Mouse (Mus musculus): ENCODE data around the gene Entpd8. TPM values are rescaled to one million over a fixed set of nuclear protein-coding genes. Genes with fewer than 3 reads are reported as not detected.
A peak's percentile ranks its signal among the peaks of the same experiment; 100 is the strongest.

Entpd8 gene
- polyA plus RNA-seq, 1 experiment from 2014 or later, result not detected

DNA sequence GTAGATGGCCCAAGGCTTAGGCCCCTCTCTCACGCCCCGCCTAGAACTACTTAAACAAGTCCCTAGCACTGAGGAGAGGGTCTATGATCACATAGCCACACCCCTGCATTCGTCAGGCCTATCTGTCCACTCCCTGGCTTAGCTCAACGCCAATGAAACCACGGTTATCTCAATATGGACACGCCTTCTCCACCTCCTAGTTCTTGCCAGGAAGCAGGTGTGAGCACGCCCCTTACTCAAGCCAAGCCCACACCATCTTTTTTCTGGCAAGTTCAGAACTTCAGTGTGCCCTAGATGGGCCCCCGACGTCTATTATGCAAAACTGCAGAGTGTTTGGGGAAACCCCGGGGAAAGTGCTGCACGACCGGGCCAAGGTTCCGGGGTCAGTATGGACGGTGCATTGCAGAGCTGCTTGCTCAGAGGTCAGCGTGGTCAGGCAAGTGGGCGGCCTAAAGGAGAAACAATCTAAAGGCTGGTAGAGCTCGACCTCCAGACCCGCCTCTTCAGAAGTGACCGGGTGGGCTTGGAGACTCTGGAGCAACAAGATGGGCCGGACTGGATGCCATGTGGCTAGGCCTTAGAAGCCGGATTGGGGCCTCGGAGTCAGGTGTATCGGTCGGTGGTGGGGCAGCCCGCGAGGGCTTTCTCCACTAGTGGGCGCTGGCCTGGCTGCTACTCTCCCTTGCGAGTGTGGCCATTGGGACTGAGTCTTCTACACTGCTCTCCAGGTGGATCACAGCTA is 15.2 kb downstream of the Entpd8 start, which contains the start of gene Noxa1:
TSS of gene Noxa1 (minus strand) at position 41 of the 742 bp plus-strand sequence.
- H3K9me3 ChIP-seq (replicated peaks), result no peaks in the 10 kb centered on the region
- H3K36me3 ChIP-seq, result no peaks in the 10 kb centered on the region
- no peak within 1 kb of the TSS for H3K27ac ChIP-seq (ENCODE audit: poor library complexity, severe bottlenecking)
- no peak within 1 kb of the TSS for H3K9ac ChIP-seq
- peak; percentile 34; the same call in 1 of the 2 replicates for ATAC-seq (ENCODE audit: insufficient number of reproducible peaks, low FRiP score)
- H3K4me1 ChIP-seq (replicated peaks), result 0 out of 2 replicates have a peak, but pooled peaks cover 3% of the 10 kb centered on the region
- peaks cover 44% of the 10 kb centered on the region for H3K27me3 ChIP-seq (replicated peaks)
- 42% methylated on average over 28 of the region's 28 CpGs for WGBS
- H3K4me3 ChIP-seq, result no peak within 1 kb of the TSS
- H3K4me2 ChIP-seq, result peak within 1 kb of the TSS; percentile 48

DNA sequence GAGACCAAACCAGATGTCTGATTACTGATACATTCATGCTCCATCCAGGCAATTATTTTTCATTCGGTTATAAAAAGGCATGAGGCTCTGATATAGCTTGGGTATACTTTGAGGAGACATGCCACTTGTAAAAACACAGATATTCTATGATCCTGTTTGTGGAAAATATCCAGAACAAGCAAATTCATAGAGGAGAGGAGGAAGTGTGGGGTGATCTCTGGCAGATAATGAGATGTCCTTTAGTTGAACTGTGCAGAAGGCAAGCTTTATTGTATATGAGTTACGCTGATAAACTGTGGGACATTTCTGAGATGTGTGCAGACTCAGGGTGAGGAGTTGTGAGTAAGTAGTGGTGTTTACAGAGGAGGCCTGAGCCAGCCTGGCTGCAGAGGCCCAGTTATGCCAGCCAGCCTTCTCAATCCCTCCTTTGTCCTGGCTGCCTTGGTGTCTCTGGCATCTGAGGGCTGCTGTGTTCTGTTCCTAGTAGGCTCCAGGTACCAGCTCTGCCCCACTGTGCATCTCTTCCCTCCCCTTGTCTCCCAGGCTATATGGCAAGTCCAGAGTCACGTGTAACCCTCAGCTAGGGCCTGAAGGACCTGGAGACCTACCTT is 18.0 kb downstream of the Entpd8 start:
- H3K27ac ChIP-seq (ENCODE audit: poor library complexity, severe bottlenecking), result no peak overlapping the region
- no peak for ATAC-seq (ENCODE audit: insufficient number of reproducible peaks, low FRiP score)
- H3K36me3 ChIP-seq, result no peaks in the 10 kb centered on the region
- H3K9me3 ChIP-seq (replicated peaks), result no peaks in the 10 kb centered on the region
- no peak overlapping the region for H3K9ac ChIP-seq
- H3K4me1 ChIP-seq (replicated peaks), result 0 out of 2 replicates have a peak, but pooled peaks cover 3% of the 10 kb centered on the region
- 53% methylated on average over 3 of the region's 3 CpGs for WGBS
- H3K4me3 ChIP-seq, result no peak overlapping the region
- H3K27me3 ChIP-seq (replicated peaks), result peaks cover 25% of the 10 kb centered on the region
- H3K4me2 ChIP-seq, result no peak overlapping the region

DNA sequence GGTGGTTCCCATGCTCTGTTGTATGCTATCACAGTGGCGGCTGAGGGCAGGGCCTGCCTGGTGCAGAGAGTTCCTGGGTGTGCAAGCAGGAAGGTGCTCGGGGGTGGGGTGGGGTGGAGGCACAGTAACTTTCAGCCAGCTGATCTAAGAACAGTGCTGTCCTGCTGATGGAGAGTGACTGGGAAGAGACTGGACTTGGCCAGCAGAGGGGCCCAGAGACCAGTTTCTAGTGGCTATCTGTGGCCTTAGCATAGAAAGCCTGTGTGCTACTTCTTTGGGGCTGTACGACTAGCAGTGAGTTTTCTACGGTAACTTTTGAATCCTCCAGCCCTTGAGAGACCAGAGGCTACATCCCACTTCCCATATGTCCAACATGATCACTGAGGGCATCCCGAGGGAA is 18.9 kb downstream of the Entpd8 start:
- Histone ChIP-seq H3K36me3 (no peaks in the 10 kb centered on the region), H3K27me3 (replicated peaks) (peaks cover 21% of the 10 kb centered on the region), H3K9me3 (replicated peaks) (no peaks in the 10 kb centered on the region), H3K4me2 (no peak overlapping the region), H3K4me1 (replicated peaks) (0 out of 2 replicates have a peak, but pooled peaks cover 3% of the 10 kb centered on the region), H3K4me3 (no peak overlapping the region), H3K27ac (ENCODE audit: poor library complexity, severe bottlenecking) (no peak overlapping the region), H3K9ac (no peak overlapping the region)
- ATAC-seq (ENCODE audit: insufficient number of reproducible peaks, low FRiP score), result no peak
- WGBS, result 46% methylated on average over 5 of the region's 5 CpGs

DNA sequence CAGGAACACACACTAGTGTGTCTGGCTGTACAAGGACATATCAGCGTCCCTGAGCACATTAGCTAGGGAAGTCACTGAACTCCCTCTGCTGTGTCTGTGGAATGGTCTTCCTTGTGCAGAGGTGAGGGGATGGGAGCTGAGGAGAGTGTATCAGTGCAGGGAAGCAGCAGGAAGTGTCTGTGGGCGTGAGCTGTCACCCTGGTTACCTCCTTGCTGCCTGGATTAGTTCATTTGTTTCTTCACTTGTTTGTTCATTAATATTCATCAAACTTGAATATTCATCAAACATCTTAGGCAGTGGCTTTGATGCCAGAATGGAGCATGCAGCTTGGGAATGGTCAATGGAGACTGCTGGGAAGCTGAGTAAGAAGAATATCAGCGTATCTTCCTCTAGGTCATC is 19.6 kb downstream of the Entpd8 start:
- H3K9ac ChIP-seq, result no peak overlapping the region
- H3K4me1 ChIP-seq (replicated peaks), result 0 out of 2 replicates have a peak, but pooled peaks cover under 1% of the 10 kb centered on the region
- H3K36me3 ChIP-seq, result no peaks in the 10 kb centered on the region
- H3K4me2 ChIP-seq, result no peak overlapping the region
- peaks cover 17% of the 10 kb centered on the region for H3K27me3 ChIP-seq (replicated peaks)
- no peak for ATAC-seq (ENCODE audit: insufficient number of reproducible peaks, low FRiP score)
- 72% methylated on average over 3 of the region's 3 CpGs for WGBS
- H3K9me3 ChIP-seq (replicated peaks), result no peaks in the 10 kb centered on the region
- no peak overlapping the region for H3K27ac ChIP-seq (ENCODE audit: poor library complexity, severe bottlenecking)
- H3K4me3 ChIP-seq, result no peak overlapping the region

DNA sequence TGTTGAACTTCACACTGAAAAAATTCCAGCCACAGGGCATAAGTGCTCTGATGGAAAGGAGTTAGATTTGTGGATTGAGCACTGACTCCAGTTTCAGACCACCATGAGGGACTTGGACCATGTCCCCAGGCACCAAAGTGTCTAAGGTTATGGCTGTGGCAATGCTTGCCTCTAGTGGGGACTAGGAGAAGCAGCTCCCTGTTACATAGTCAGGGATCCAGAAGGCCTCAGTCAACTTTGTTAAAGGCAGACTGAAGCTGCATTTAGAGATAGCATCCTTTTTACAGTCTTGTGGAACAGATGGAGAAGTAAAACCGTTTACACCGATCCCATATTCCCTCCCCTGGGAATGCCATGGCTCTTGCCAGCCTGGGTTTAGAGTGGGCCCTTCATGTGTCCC is 24.0 kb downstream of the Entpd8 start:
- Histone ChIP-seq H3K27me3 (replicated peaks) (peaks cover 13% of the 10 kb centered on the region), H3K4me2 (no peak overlapping the region), H3K4me3 (no peak overlapping the region), H3K27ac (ENCODE audit: poor library complexity, severe bottlenecking) (no peak overlapping the region), H3K4me1 (replicated peaks) (peaks cover 24% of the 10 kb centered on the region), H3K9me3 (replicated peaks) (no peaks in the 10 kb centered on the region), H3K36me3 (no peaks in the 10 kb centered on the region), H3K9ac (no peak overlapping the region)
- ATAC-seq (ENCODE audit: insufficient number of reproducible peaks, low FRiP score), result no peak
- WGBS, result 82% methylated on average over 2 of the region's 2 CpGs

DNA sequence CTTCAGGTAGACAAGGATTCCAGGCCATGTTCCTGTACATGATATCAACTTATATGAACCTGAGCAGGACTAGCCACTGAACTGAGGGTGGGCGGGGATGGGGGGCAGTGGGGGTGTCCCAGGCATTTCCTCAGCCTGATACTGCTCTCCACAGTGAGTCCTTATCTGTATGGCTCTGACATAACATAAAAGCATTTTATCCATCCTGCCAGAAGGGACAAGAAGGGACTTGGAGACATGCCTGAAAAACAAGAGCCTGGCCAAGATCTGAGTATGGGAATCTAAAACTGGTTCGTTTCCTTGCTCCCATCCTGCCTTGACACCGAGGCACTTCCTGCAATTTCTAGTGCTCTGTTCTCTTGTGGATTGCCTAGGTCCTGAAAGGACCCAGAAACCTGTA is 25.9 kb downstream of the Entpd8 start:
- H3K4me1 ChIP-seq (replicated peaks), result peaks cover 24% of the 10 kb centered on the region
- WGBS, result 36% methylated on average over 3 of the region's 3 CpGs
- H3K9me3 ChIP-seq (replicated peaks), result no peaks in the 10 kb centered on the region
- H3K4me2 ChIP-seq, result no peak overlapping the region
- peak; percentile 77 for ATAC-seq (ENCODE audit: insufficient number of reproducible peaks, low FRiP score)
- no peak overlapping the region for H3K9ac ChIP-seq
- peaks cover 13% of the 10 kb centered on the region for H3K27me3 ChIP-seq (replicated peaks)
- no peak overlapping the region for H3K4me3 ChIP-seq
- H3K27ac ChIP-seq (ENCODE audit: poor library complexity, severe bottlenecking), result peak overlapping the region; percentile 66
- H3K36me3 ChIP-seq, result no peaks in the 10 kb centered on the region

DNA sequence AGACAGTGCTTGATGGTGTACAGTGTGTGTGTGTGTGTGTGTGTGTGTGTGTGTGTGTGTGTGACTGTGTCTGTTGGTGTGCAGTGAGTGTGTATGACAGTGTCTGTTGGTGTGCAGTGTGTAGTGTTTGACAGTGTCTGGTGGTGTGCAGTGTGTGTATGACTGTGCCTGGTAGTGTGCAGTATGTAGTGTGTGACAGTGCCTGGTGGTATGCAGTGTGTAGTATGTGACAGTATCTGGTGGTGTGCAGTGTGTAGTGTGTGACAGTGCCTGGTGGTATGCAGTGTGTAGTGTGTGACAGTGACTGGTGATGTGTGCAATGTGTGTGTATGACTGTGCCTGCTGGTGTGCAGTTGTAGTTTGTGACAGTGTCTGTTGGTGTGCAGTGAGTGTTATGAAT is 29.4 kb downstream of the Entpd8 start:
- Histone ChIP-seq H3K9me3 (replicated peaks) (no peaks in the 10 kb centered on the region), H3K4me1 (replicated peaks) (peaks cover 26% of the 10 kb centered on the region), H3K27me3 (replicated peaks) (peaks cover 7% of the 10 kb centered on the region; the same call in 1 of the 2 replicates), H3K4me2 (no peak overlapping the region), H3K36me3 (no peaks in the 10 kb centered on the region), H3K4me3 (no peak overlapping the region), H3K9ac (no peak overlapping the region), H3K27ac (ENCODE audit: poor library complexity, severe bottlenecking) (no peak overlapping the region)
- ATAC-seq (ENCODE audit: insufficient number of reproducible peaks, low FRiP score), result no peak

DNA sequence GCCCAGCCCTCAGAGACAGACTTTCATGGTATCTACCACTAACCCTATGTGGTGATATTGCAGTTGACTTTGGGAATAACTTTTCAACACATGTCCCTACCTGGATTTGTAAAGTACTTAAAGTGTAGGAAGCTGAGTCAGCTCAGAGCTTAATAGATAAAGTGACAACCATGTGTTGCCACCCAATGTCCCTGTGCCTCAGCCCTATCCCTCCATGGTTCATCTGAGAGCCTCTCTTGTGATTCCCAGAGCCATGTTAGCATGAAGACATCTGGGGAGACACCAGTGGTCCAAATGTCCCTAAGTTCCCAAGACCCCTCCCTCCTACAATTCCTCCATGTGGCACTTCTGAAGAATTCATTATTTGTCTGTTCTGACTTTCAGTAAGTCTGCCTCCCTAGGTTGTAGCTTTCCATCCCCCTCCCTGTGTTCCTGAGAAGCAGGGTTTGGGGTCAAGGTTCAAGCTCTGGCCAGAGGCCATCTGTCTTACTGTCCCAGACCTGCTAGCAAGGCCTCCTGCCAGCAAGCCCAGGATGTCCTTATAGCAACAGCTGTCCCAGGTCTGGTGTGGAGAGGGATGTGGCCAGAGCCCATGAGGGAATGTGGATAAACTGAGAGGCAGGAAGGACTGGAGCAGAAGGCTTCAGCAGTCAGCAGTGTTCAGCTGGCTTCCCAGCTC is 30.5 kb downstream of the Entpd8 start:
- Histone ChIP-seq H3K27me3 (replicated peaks) (no peaks in the 10 kb centered on the region), H3K4me3 (no peak overlapping the region), H3K27ac (ENCODE audit: poor library complexity, severe bottlenecking) (peak overlapping the region; percentile 46), H3K4me1 (replicated peaks) (peaks cover 23% of the 10 kb centered on the region), H3K9me3 (replicated peaks) (no peaks in the 10 kb centered on the region), H3K36me3 (no peaks in the 10 kb centered on the region), H3K4me2 (no peak overlapping the region), H3K9ac (no peak overlapping the region)
- ATAC-seq (ENCODE audit: insufficient number of reproducible peaks, low FRiP score), result peak; percentile 65

DNA sequence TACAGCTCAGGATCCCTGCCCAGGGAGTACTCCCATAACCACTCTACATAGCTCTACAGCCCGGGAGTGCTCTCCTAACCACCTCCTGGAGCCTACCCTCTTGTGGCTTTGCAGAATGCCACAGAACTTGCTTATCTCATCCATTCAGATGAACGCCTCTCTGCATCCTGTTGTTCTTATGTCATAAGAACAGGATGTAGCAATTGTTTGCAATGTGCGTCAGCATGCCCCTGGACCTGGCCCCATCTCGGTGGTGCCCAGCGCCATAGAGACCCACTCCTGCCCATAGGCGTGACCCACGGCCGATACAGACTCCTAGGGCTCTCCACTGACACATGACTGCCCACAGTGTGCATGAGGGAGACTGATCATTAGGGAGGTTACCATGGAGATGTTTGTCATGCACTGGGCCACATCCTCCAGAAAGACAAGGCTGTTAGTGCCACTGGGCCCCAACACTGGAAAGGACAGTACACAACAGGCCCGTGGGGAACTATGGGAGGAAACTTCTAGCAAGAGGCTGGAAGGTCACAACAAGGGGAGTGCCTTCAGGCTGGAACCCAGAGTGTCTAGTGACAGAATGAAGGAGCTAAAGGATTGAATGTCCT is 31.2 kb downstream of the Entpd8 start:
- Histone ChIP-seq H3K36me3 (no peaks in the 10 kb centered on the region), H3K4me2 (no peak overlapping the region), H3K9me3 (replicated peaks) (no peaks in the 10 kb centered on the region), H3K27ac (ENCODE audit: poor library complexity, severe bottlenecking) (peak overlapping the region; percentile 46), H3K4me1 (replicated peaks) (peaks cover 21% of the 10 kb centered on the region; the same call in 1 of the 2 replicates), H3K27me3 (replicated peaks) (no peaks in the 10 kb centered on the region), H3K4me3 (no peak overlapping the region), H3K9ac (no peak overlapping the region)
- WGBS, result 54% methylated on average over 9 of the region's 9 CpGs
- peak; percentile 75 for ATAC-seq (ENCODE audit: insufficient number of reproducible peaks, low FRiP score)

DNA sequence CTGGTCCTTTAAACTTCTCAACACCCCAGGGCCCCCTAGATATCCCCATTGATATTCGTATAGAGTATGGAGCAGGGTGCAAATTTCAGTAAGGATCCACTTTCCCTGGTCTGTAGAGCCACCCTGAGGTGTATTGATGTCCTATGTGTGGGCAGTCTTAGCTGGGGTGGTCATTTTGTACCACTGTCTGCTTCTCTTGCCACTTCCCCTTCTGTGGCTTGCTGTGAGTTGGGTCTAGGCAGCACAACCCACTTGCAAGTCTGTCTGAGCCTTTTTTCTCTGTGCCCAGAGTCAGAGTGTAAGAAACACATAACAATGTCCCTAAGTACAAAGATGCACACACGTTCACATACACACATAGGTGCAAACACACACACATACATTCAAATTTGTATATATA is 34.2 kb downstream of the Entpd8 start:
- Histone ChIP-seq H3K9me3 (replicated peaks) (no peaks in the 10 kb centered on the region), H3K9ac (no peak overlapping the region), H3K27ac (ENCODE audit: poor library complexity, severe bottlenecking) (no peak overlapping the region), H3K4me3 (no peak overlapping the region), H3K4me1 (replicated peaks) (0 out of 2 replicates have a peak, but pooled peaks cover 9% of the 10 kb centered on the region), H3K36me3 (no peaks in the 10 kb centered on the region), H3K4me2 (no peak overlapping the region), H3K27me3 (replicated peaks) (no peaks in the 10 kb centered on the region)
- no peak for ATAC-seq (ENCODE audit: insufficient number of reproducible peaks, low FRiP score)
- 75% methylated on average over 2 of the region's 2 CpGs for WGBS

DNA sequence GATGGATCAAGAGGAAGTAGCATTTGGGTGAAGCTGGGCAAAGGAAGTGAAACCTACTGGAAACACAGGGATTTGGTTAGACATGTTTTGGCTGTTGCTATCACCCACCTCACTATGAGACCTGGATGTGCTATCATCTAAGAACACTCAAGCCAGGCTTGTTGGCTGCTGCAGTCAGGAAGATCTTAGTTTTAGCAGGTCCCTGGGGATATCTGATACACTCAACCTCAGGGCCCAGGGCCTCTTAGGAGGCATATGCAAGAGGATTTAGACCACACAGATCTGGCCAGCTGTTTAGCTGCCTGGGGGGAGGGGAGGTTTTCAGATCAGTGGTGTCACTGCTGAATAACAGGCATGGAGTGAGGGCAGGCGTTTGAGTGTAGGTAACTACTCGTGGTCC is 35.3 kb downstream of the Entpd8 start:
- no peak for ATAC-seq (ENCODE audit: insufficient number of reproducible peaks, low FRiP score)
- no peak overlapping the region for H3K4me2 ChIP-seq
- H3K36me3 ChIP-seq, result no peaks in the 10 kb centered on the region
- H3K27me3 ChIP-seq (replicated peaks), result no peaks in the 10 kb centered on the region
- H3K4me1 ChIP-seq (replicated peaks), result 0 out of 2 replicates have a peak, but pooled peaks cover 9% of the 10 kb centered on the region
- no peak overlapping the region for H3K4me3 ChIP-seq
- WGBS, result 29% methylated on average over 2 of the region's 2 CpGs
- H3K9ac ChIP-seq, result no peak overlapping the region
- H3K27ac ChIP-seq (ENCODE audit: poor library complexity, severe bottlenecking), result no peak overlapping the region
- no peaks in the 10 kb centered on the region for H3K9me3 ChIP-seq (replicated peaks)
